Comparison of ENCODE assay signal across 8 mouse cellular contexts in genomic region chr17:35517526-35517925, GRCm38 (mm10). TPM values are rescaled to one million over a fixed set of nuclear protein-coding genes. Genes with fewer than 3 reads are reported as not detected.
DNase-seq lines count a peak whose midpoint lies in the region; ATAC-seq and TF ChIP-seq lines count a peak whose summit lies in the region.

No protein-coding gene starts in this region.

- 10% methylated on average over 12 of the region's 12 CpGs for WGBS in hindbrain, embryonic 14.5 days
- WGBS in midbrain, postnatal 0 days, result 8% methylated on average over 12 of the region's 12 CpGs

- H3K9me3 ChIP-seq in hindbrain, embryonic 14.5 days (ENCODE audit: control insufficient read depth, low read length), result no peaks in the 10 kb centered on the region
- no peaks in the 10 kb centered on the region for H3K9me3 ChIP-seq in midbrain, postnatal 0 days (ENCODE audit: low read length)

- H3K4me3 ChIP-seq in left cerebral cortex, adult 2 months, result peak overlapping the region; percentile 64
- peak overlapping the region; percentile 44 for H3K4me3 ChIP-seq in hindbrain, embryonic 14.5 days (replicated peaks; ENCODE audit: low read length)
- peak overlapping the region; percentile 53 for H3K4me3 ChIP-seq in midbrain, postnatal 0 days (ENCODE audit: low read depth, low read length)

- H3K9ac ChIP-seq in hindbrain, embryonic 14.5 days, result peak overlapping the region; percentile 42
- H3K9ac ChIP-seq in midbrain, postnatal 0 days (replicated peaks; ENCODE audit: low read length, poor library complexity, severe bottlenecking), result 0 out of 2 replicates have a peak overlapping the region, but pooled peaks have one; percentile 13

- 0 out of 2 replicates have a peak, but pooled peaks cover 3% of the 10 kb centered on the region for H3K36me3 ChIP-seq in hindbrain, embryonic 14.5 days (replicated peaks; ENCODE audit: control insufficient read depth, insufficient read depth)
- H3K36me3 ChIP-seq in midbrain, postnatal 0 days (ENCODE audit: insufficient read depth, low read length), result no peaks in the 10 kb centered on the region

- no peak for DNase-seq in left cerebral cortex, adult 2 months (ENCODE audit: extremely low spot score in 1 of 2, low spot score in 2 of 2)
- no peak for DNase-seq in left cerebral cortex, adult 9 months (ENCODE audit: low spot score in 2 of 2)
- peak; percentile 17 for DNase-seq in c-Kit-positive CD71-positive TER-119-positive erythroid progenitor cells, embryonic 14.5 days (ENCODE audit: low spot score)
- no peak for DNase-seq in hindbrain, embryonic 14.5 days (ENCODE audit: low spot score)
- DNase-seq in midbrain, postnatal 0 days (ENCODE audit: low spot score), result no peak
- DNase-seq in layer of hippocampus, postnatal 25 days (ENCODE audit: extremely low spot score in 1 of 2, low spot score in 1 of 2), result no peak
- DNase-seq in cerebellum, adult 8-10 months, result no peak
- DNase-seq in cerebellum, postnatal 14 days, result no peak

- no peak for ATAC-seq in hindbrain, embryonic 14.5 days (ENCODE audit: low FRiP score)
- no peak for ATAC-seq in midbrain, postnatal 0 days (ENCODE audit: low FRiP score)

- H3K27me3 ChIP-seq in hindbrain, embryonic 14.5 days (ENCODE audit: control insufficient read depth, insufficient read depth, low read length), result 0 out of 2 replicates have a peak, but pooled peaks cover 4% of the 10 kb centered on the region
- no peaks in the 10 kb centered on the region for H3K27me3 ChIP-seq in midbrain, postnatal 0 days (ENCODE audit: insufficient read depth, low read length)

- peak overlapping the region; percentile 80 for H3K4me2 ChIP-seq in hindbrain, embryonic 14.5 days (replicated peaks)
- peak overlapping the region; percentile 97 for H3K4me2 ChIP-seq in midbrain, postnatal 0 days (ENCODE audit: low read depth, low read length, poor library complexity, severe bottlenecking)

- TF ChIP-seq CTCF in left cerebral cortex, adult 2 months (IDR thresholded peaks at IDR 0.05), result no peak
- TF ChIP-seq CTCF in midbrain, postnatal 0 days (IDR thresholded peaks at IDR 0.05), result no peak

- H3K27ac ChIP-seq in left cerebral cortex, adult 2 months, result no peak overlapping the region
- H3K27ac ChIP-seq in hindbrain, embryonic 14.5 days, result no peak overlapping the region
- no peak overlapping the region for H3K27ac ChIP-seq in midbrain, postnatal 0 days (ENCODE audit: low read depth, low read length)

- intact Hi-C loops in left cerebral cortex, adult 2 months (cut with DNase I), result loop anchor here (2.0 kb wide), 1 partner anchor 17 kb away; no protein-coding TSS in a partner anchor

- peaks cover 15% of the 10 kb centered on the region for H3K4me1 ChIP-seq in hindbrain, embryonic 14.5 days (replicated peaks; ENCODE audit: control insufficient read depth, insufficient read depth, low read length)
- H3K4me1 ChIP-seq in midbrain, postnatal 0 days (ENCODE audit: insufficient read depth, low read length), result no peaks in the 10 kb centered on the region; the same call in 1 of the 2 replicates

RNA-seq across cellular contexts. Expression of gene Cchcr1, which starts 0.6 kb away (rescaled TPM):
- total RNA-seq in left cerebral cortex, adult 2 months (2021), result 10 to 100 TPM; 14.5 to 17.1 TPM
- 2.8 and 3.5 TPM in 2 replicates for polyA plus RNA-seq in hindbrain, embryonic 14.5 days (2014; fragmentation: Nextera tagmentation; extraction: Ambion mirVana)
- total RNA-seq in midbrain, postnatal 0 days (2014; rRNA removed), result 3.5 and 4.0 TPM in 2 replicates
- polyA plus RNA-seq in midbrain, postnatal 0 days (2015; fragmentation: Nextera tagmentation; extraction: Ambion mirVana), result 1.9 and 2.1 TPM in 2 replicates
- total RNA-seq in layer of hippocampus, postnatal 25 days (2021), result 10 to 100 TPM in 1 of 2 experiments, 1 to 10 TPM in 1; 8.0 to 10.5 TPM

RNA-seq across cellular contexts. Expression of gene Tcf19, which starts 0.9 kb away (rescaled TPM):
- 10 to 100 TPM; 10.7 to 11.4 TPM for total RNA-seq in left cerebral cortex, adult 2 months (2021)
- 12.3 and 16.5 TPM in 2 replicates for polyA plus RNA-seq in hindbrain, embryonic 14.5 days (2014; fragmentation: Nextera tagmentation; extraction: Ambion mirVana)
- total RNA-seq in midbrain, postnatal 0 days (2014; rRNA removed), result 9.2 and 10.3 TPM in 2 replicates
- 4.5 and 4.7 TPM in 2 replicates for polyA plus RNA-seq in midbrain, postnatal 0 days (2015; fragmentation: Nextera tagmentation; extraction: Ambion mirVana)
- total RNA-seq in layer of hippocampus, postnatal 25 days (2021), result 1 to 10 TPM; 4.7 to 6.1 TPM

RNA-seq across cellular contexts. Expression of gene Pou5f1, which starts 11.7 kb away (rescaled TPM):
- total RNA-seq in left cerebral cortex, adult 2 months (2021), result under 1 TPM in 1 of 2 experiments, not detected in 1; 0.25 TPM
- not detected in 2 replicates for polyA plus RNA-seq in hindbrain, embryonic 14.5 days (2014; fragmentation: Nextera tagmentation; extraction: Ambion mirVana)
- not detected in 2 replicates for total RNA-seq in midbrain, postnatal 0 days (2014; rRNA removed)
- not detected in 2 replicates for polyA plus RNA-seq in midbrain, postnatal 0 days (2015; fragmentation: Nextera tagmentation; extraction: Ambion mirVana)
- under 1 TPM in 1 of 2 experiments, not detected in 1; 0.26 TPM for total RNA-seq in layer of hippocampus, postnatal 25 days (2021)

RNA-seq across cellular contexts. Expression of gene Psors1c2, which starts 15.5 kb away (rescaled TPM):
- 1 to 10 TPM; 1.3 TPM for total RNA-seq in left cerebral cortex, adult 2 months (2021)
- 0.26 and 0.72 TPM in 2 replicates for polyA plus RNA-seq in hindbrain, embryonic 14.5 days (2014; fragmentation: Nextera tagmentation; extraction: Ambion mirVana)
- total RNA-seq in midbrain, postnatal 0 days (2014; rRNA removed), result not detected in 2 replicates
- polyA plus RNA-seq in midbrain, postnatal 0 days (2015; fragmentation: Nextera tagmentation; extraction: Ambion mirVana), result 0.43 TPM in 1 of 2 replicates, not detected in the other
- under 1 TPM; 0.32 to 0.61 TPM for total RNA-seq in layer of hippocampus, postnatal 25 days (2021)

RNA-seq across cellular contexts. Expression of gene Cdsn, which starts 34.4 kb away (rescaled TPM):
- total RNA-seq in left cerebral cortex, adult 2 months (2021), result 1 to 10 TPM in 1 of 2 experiments, under 1 TPM in 1; 0.87 to 1.5 TPM
- polyA plus RNA-seq in hindbrain, embryonic 14.5 days (2014; fragmentation: Nextera tagmentation; extraction: Ambion mirVana), result 0.22 and 0.25 TPM in 2 replicates
- 1.2 TPM in 1 of 2 replicates, not detected in the other for total RNA-seq in midbrain, postnatal 0 days (2014; rRNA removed)
- 0.06 and 0.22 TPM in 2 replicates for polyA plus RNA-seq in midbrain, postnatal 0 days (2015; fragmentation: Nextera tagmentation; extraction: Ambion mirVana)
- total RNA-seq in layer of hippocampus, postnatal 25 days (2021), result under 1 TPM; 0.20 to 0.70 TPM
